Mouse (Mus musculus): Measurements from ENCODE around the gene Ampd2.

- TF ChIP-seq CTCF (IDR thresholded peaks at IDR 0.05) (no peak), EP300 (IDR thresholded peaks at IDR 0.05) (no peak)
These were observed 10.3 kb upstream of the Ampd2 start for GRCm38 (mm10) chr3:108096726-108097125.
